Mouse (Mus musculus): ENCODE data around the gene Plrg1.

The Plrg1 gene

GRCm38 (mm10) chr3:83055281-83056038 is at the start of gene Plrg1:
TSS of gene Plrg1 (plus strand) at chr3:83055522.
- ATAC-seq (ENCODE audit: low TSS enrichment), result peak; percentile 100

- ATAC-seq (ENCODE audit: low TSS enrichment), result no peak
Measured at GRCm38 (mm10) chr3:83007557-83007956, 47.8 kb upstream of the Plrg1 start, which contains the start of gene Fgg. TSS of gene Fgg (plus strand) at chr3:83007724.

- ATAC-seq (ENCODE audit: low TSS enrichment), result no peak
Measured at GRCm38 (mm10) chr3:83010291-83010690, 45.0 kb upstream of the Plrg1 start.

GRCm38 (mm10) chr3:83011136-83011535 is 44.2 kb upstream of the Plrg1 start:
- no peak for ATAC-seq (ENCODE audit: low TSS enrichment)

- no peak for ATAC-seq (ENCODE audit: low TSS enrichment)
Measured at GRCm38 (mm10) chr3:83011565-83011964, 43.8 kb upstream of the Plrg1 start.

- ATAC-seq (ENCODE audit: low TSS enrichment), result no peak
Measured at GRCm38 (mm10) chr3:83012636-83013035, 42.7 kb upstream of the Plrg1 start.

GRCm38 (mm10) chr3:83013951-83014350 is 41.4 kb upstream of the Plrg1 start:
- no peak for ATAC-seq (ENCODE audit: low TSS enrichment)

GRCm38 (mm10) chr3:83016236-83016635 is 39.1 kb upstream of the Plrg1 start:
- no peak for ATAC-seq (ENCODE audit: low TSS enrichment)

- ATAC-seq (ENCODE audit: low TSS enrichment), result no peak
Measured at GRCm38 (mm10) chr3:83020387-83020786, 34.9 kb upstream of the Plrg1 start.

- ATAC-seq (ENCODE audit: low TSS enrichment), result no peak
Measured at GRCm38 (mm10) chr3:83021176-83021575, 34.1 kb upstream of the Plrg1 start.

GRCm38 (mm10) chr3:83025036-83025435 is 30.3 kb upstream of the Plrg1 start:
- ATAC-seq (ENCODE audit: low TSS enrichment), result peak; percentile 41; the same call in 1 of the 2 replicates

GRCm38 (mm10) chr3:83025475-83026301 is 29.6 kb upstream of the Plrg1 start, which contains the start of gene Fga:
TSS of gene Fga (plus strand) at chr3:83026076.
- ATAC-seq (ENCODE audit: low TSS enrichment), result no peak

GRCm38 (mm10) chr3:83027546-83028251 is 27.6 kb upstream of the Plrg1 start:
- no peak for ATAC-seq (ENCODE audit: low TSS enrichment)

- ATAC-seq (ENCODE audit: low TSS enrichment), result no peak
Measured at GRCm38 (mm10) chr3:83030331-83030730, 25.0 kb upstream of the Plrg1 start.

GRCm38 (mm10) chr3:83032746-83033308 is 22.5 kb upstream of the Plrg1 start:
- no peak for ATAC-seq (ENCODE audit: low TSS enrichment)

- ATAC-seq (ENCODE audit: low TSS enrichment), result no peak
Measured at GRCm38 (mm10) chr3:83033801-83034200, 21.5 kb upstream of the Plrg1 start.

- no peak for ATAC-seq (ENCODE audit: low TSS enrichment)
Measured at GRCm38 (mm10) chr3:83038865-83039264, 16.5 kb upstream of the Plrg1 start.

GRCm38 (mm10) chr3:83039666-83040065 is 15.7 kb upstream of the Plrg1 start:
- ATAC-seq (ENCODE audit: low TSS enrichment), result no peak

GRCm38 (mm10) chr3:83042451-83042850 is 12.9 kb upstream of the Plrg1 start:
- ATAC-seq (ENCODE audit: low TSS enrichment), result no peak

- no peak for ATAC-seq (ENCODE audit: low TSS enrichment)
Measured at GRCm38 (mm10) chr3:83046649-83047048, 8.7 kb upstream of the Plrg1 start.

- no peak for ATAC-seq (ENCODE audit: low TSS enrichment)
Measured at GRCm38 (mm10) chr3:83049680-83050079, 5.6 kb upstream of the Plrg1 start, which contains the start of gene Fgb. TSS of gene Fgb (minus strand) at chr3:83049863.

GRCm38 (mm10) chr3:83050661-83051060 is 4.7 kb upstream of the Plrg1 start:
- ATAC-seq (ENCODE audit: low TSS enrichment), result no peak
